Mouse (Mus musculus): ENCODE results near the gene Sptlc2. TPM values are rescaled to one million over a fixed set of nuclear protein-coding genes. Genes with fewer than 3 reads are reported as not detected.

The Sptlc2 gene
- polyA plus RNA-seq, 1 experiment from 2014 or later = 56.1 TPM

GRCm38 (mm10) chr12:87418921-87419320 is 30.8 kb upstream of the Sptlc2 start:
- H3K9ac ChIP-seq (ENCODE audit: low read length) = no peak overlapping the region
- no peaks in the 10 kb centered on the region for H3K36me3 ChIP-seq (ENCODE audit: control insufficient read depth, insufficient read depth, low read length)
- no peak overlapping the region for H3K4me2 ChIP-seq
- peak; percentile 77 for ATAC-seq (ENCODE audit: low FRiP score)
- H3K27me3 ChIP-seq (ENCODE audit: control insufficient read depth, insufficient read depth, low read length) = no peaks in the 10 kb centered on the region
- H3K27ac ChIP-seq (ENCODE audit: low read depth, low read length) = 0 out of 2 replicates have a peak overlapping the region, but pooled peaks have one; percentile 52
- H3K9me3 ChIP-seq (ENCODE audit: control insufficient read depth, low read length) = no peaks in the 10 kb centered on the region
- no peak for DNase-seq (ENCODE audit: low spot score, missing footprints)
- no peak overlapping the region for H3K4me3 ChIP-seq (ENCODE audit: low read depth, low read length)
- WGBS = 60% methylated on average over 5 of the region's 5 CpGs
- H3K4me1 ChIP-seq (ENCODE audit: control insufficient read depth, insufficient read depth, low read length) = no peaks in the 10 kb centered on the region; the same call in 1 of the 2 replicates

GRCm38 (mm10) chr12:87416690-87417089 is 28.5 kb upstream of the Sptlc2 start:
- 39% methylated on average over 7 of the region's 7 CpGs for WGBS
- no peak overlapping the region for H3K4me2 ChIP-seq
- DNase-seq (ENCODE audit: low spot score, missing footprints) (peak; percentile 91), ATAC-seq (ENCODE audit: low FRiP score) (no peak)
- H3K4me3 ChIP-seq (ENCODE audit: low read depth, low read length) = no peak overlapping the region
- no peaks in the 10 kb centered on the region for H3K9me3 ChIP-seq (ENCODE audit: control insufficient read depth, low read length)
- no peaks in the 10 kb centered on the region; the same call in 1 of the 2 replicates for H3K4me1 ChIP-seq (ENCODE audit: control insufficient read depth, insufficient read depth, low read length)
- H3K36me3 ChIP-seq (ENCODE audit: control insufficient read depth, insufficient read depth, low read length) = no peaks in the 10 kb centered on the region
- H3K9ac ChIP-seq (ENCODE audit: low read length) = no peak overlapping the region
- no peak overlapping the region for H3K27ac ChIP-seq (ENCODE audit: low read depth, low read length)
- no peaks in the 10 kb centered on the region for H3K27me3 ChIP-seq (ENCODE audit: control insufficient read depth, insufficient read depth, low read length)

- no peak overlapping the region for H3K9ac ChIP-seq (ENCODE audit: low read length)
- H3K36me3 ChIP-seq (ENCODE audit: control insufficient read depth, insufficient read depth, low read length) = no peaks in the 10 kb centered on the region
- no peak for ATAC-seq (ENCODE audit: low FRiP score)
- H3K4me3 ChIP-seq (ENCODE audit: low read depth, low read length) = no peak overlapping the region
- DNase-seq (ENCODE audit: low spot score, missing footprints) = no peak
- no peaks in the 10 kb centered on the region for H3K9me3 ChIP-seq (ENCODE audit: control insufficient read depth, low read length)
- H3K4me1 ChIP-seq (ENCODE audit: control insufficient read depth, insufficient read depth, low read length) = no peaks in the 10 kb centered on the region; the same call in 1 of the 2 replicates
- 83% methylated on average over 4 of the region's 4 CpGs for WGBS
- no peak overlapping the region for H3K4me2 ChIP-seq
- no peaks in the 10 kb centered on the region for H3K27me3 ChIP-seq (ENCODE audit: control insufficient read depth, insufficient read depth, low read length)
- no peak overlapping the region for H3K27ac ChIP-seq (ENCODE audit: low read depth, low read length)
Observed at GRCm38 (mm10) chr12:87415358-87415757, 27.2 kb upstream of the Sptlc2 start.

GRCm38 (mm10) chr12:87413179-87413790 is 25.1 kb upstream of the Sptlc2 start:
- DNase-seq (ENCODE audit: low spot score, missing footprints) (peak; percentile 97), ATAC-seq (ENCODE audit: low FRiP score) (peak; percentile 71)
- Histone ChIP-seq H3K4me3 (ENCODE audit: low read depth, low read length) (no peak overlapping the region), H3K27me3 (ENCODE audit: control insufficient read depth, insufficient read depth, low read length) (no peaks in the 10 kb centered on the region), H3K4me2 (no peak overlapping the region), H3K9me3 (ENCODE audit: control insufficient read depth, low read length) (no peaks in the 10 kb centered on the region), H3K9ac (ENCODE audit: low read length) (no peak overlapping the region), H3K4me1 (ENCODE audit: control insufficient read depth, insufficient read depth, low read length) (no peaks in the 10 kb centered on the region), H3K36me3 (ENCODE audit: control insufficient read depth, insufficient read depth, low read length) (no peaks in the 10 kb centered on the region), H3K27ac (ENCODE audit: low read depth, low read length) (no peak overlapping the region)
- WGBS = 22% methylated on average over 4 of the region's 4 CpGs

- no peaks in the 10 kb centered on the region for H3K9me3 ChIP-seq (ENCODE audit: control insufficient read depth, low read length)
- no peaks in the 10 kb centered on the region for H3K27me3 ChIP-seq (ENCODE audit: control insufficient read depth, insufficient read depth, low read length)
- no peak for ATAC-seq (ENCODE audit: low FRiP score)
- 61% methylated on average over 7 of the region's 7 CpGs for WGBS
- H3K4me1 ChIP-seq (ENCODE audit: control insufficient read depth, insufficient read depth, low read length) = no peaks in the 10 kb centered on the region
- H3K9ac ChIP-seq (ENCODE audit: low read length) = no peak overlapping the region
- DNase-seq (ENCODE audit: low spot score, missing footprints) = no peak
- no peak overlapping the region for H3K4me2 ChIP-seq
- H3K36me3 ChIP-seq (ENCODE audit: control insufficient read depth, insufficient read depth, low read length) = no peaks in the 10 kb centered on the region
- no peak overlapping the region for H3K27ac ChIP-seq (ENCODE audit: low read depth, low read length)
- H3K4me3 ChIP-seq (ENCODE audit: low read depth, low read length) = no peak overlapping the region
Observed at GRCm38 (mm10) chr12:87410999-87411398, 22.8 kb upstream of the Sptlc2 start.

GRCm38 (mm10) chr12:87409123-87409522 is 21.0 kb upstream of the Sptlc2 start:
- H3K36me3 ChIP-seq (ENCODE audit: control insufficient read depth, insufficient read depth, low read length) = no peaks in the 10 kb centered on the region
- H3K9me3 ChIP-seq (ENCODE audit: control insufficient read depth, low read length) = no peaks in the 10 kb centered on the region
- no peaks in the 10 kb centered on the region for H3K27me3 ChIP-seq (ENCODE audit: control insufficient read depth, insufficient read depth, low read length)
- no peak overlapping the region for H3K27ac ChIP-seq (ENCODE audit: low read depth, low read length)
- H3K4me2 ChIP-seq = no peak overlapping the region
- ATAC-seq (ENCODE audit: low FRiP score) (no peak), DNase-seq (ENCODE audit: low spot score, missing footprints) (no peak)
- H3K4me3 ChIP-seq (ENCODE audit: low read depth, low read length) = no peak overlapping the region
- no peak overlapping the region for H3K9ac ChIP-seq (ENCODE audit: low read length)
- H3K4me1 ChIP-seq (ENCODE audit: control insufficient read depth, insufficient read depth, low read length) = no peaks in the 10 kb centered on the region
- 82% methylated on average over 4 of the region's 4 CpGs for WGBS

GRCm38 (mm10) chr12:87407869-87408605 is 19.9 kb upstream of the Sptlc2 start:
- H3K4me2 ChIP-seq = no peak overlapping the region
- H3K4me3 ChIP-seq (ENCODE audit: low read depth, low read length) = no peak overlapping the region
- no peaks in the 10 kb centered on the region for H3K36me3 ChIP-seq (ENCODE audit: control insufficient read depth, insufficient read depth, low read length)
- DNase-seq (ENCODE audit: low spot score, missing footprints) (no peak), ATAC-seq (ENCODE audit: low FRiP score) (no peak)
- no peak overlapping the region for H3K9ac ChIP-seq (ENCODE audit: low read length)
- no peak overlapping the region for H3K27ac ChIP-seq (ENCODE audit: low read depth, low read length)
- no peaks in the 10 kb centered on the region for H3K4me1 ChIP-seq (ENCODE audit: control insufficient read depth, insufficient read depth, low read length)
- WGBS = 48% methylated on average over 21 of the region's 21 CpGs
- no peaks in the 10 kb centered on the region for H3K27me3 ChIP-seq (ENCODE audit: control insufficient read depth, insufficient read depth, low read length)
- H3K9me3 ChIP-seq (ENCODE audit: control insufficient read depth, low read length) = no peaks in the 10 kb centered on the region

- Histone ChIP-seq H3K36me3 (ENCODE audit: control insufficient read depth, insufficient read depth, low read length) (no peaks in the 10 kb centered on the region), H3K4me2 (no peak overlapping the region), H3K27me3 (ENCODE audit: control insufficient read depth, insufficient read depth, low read length) (no peaks in the 10 kb centered on the region), H3K4me1 (ENCODE audit: control insufficient read depth, insufficient read depth, low read length) (no peaks in the 10 kb centered on the region), H3K4me3 (ENCODE audit: low read depth, low read length) (no peak overlapping the region), H3K9me3 (ENCODE audit: control insufficient read depth, low read length) (no peaks in the 10 kb centered on the region), H3K9ac (ENCODE audit: low read length) (no peak overlapping the region), H3K27ac (ENCODE audit: low read depth, low read length) (no peak overlapping the region)
- ATAC-seq (ENCODE audit: low FRiP score) (no peak), DNase-seq (ENCODE audit: low spot score, missing footprints) (no peak)
- 76% methylated on average over 3 of the region's 3 CpGs for WGBS
Observed at GRCm38 (mm10) chr12:87405721-87406120, 17.6 kb upstream of the Sptlc2 start.

GRCm38 (mm10) chr12:87405165-87405564 is 17.0 kb upstream of the Sptlc2 start:
- Histone ChIP-seq H3K4me3 (ENCODE audit: low read depth, low read length) (no peak overlapping the region), H3K36me3 (ENCODE audit: control insufficient read depth, insufficient read depth, low read length) (no peaks in the 10 kb centered on the region), H3K4me2 (no peak overlapping the region), H3K27ac (ENCODE audit: low read depth, low read length) (no peak overlapping the region), H3K27me3 (ENCODE audit: control insufficient read depth, insufficient read depth, low read length) (no peaks in the 10 kb centered on the region), H3K9me3 (ENCODE audit: control insufficient read depth, low read length) (no peaks in the 10 kb centered on the region), H3K9ac (ENCODE audit: low read length) (no peak overlapping the region), H3K4me1 (ENCODE audit: control insufficient read depth, insufficient read depth, low read length) (no peaks in the 10 kb centered on the region)
- DNase-seq (ENCODE audit: low spot score, missing footprints) = no peak
- no peak for ATAC-seq (ENCODE audit: low FRiP score)
- WGBS = 87% methylated on average over 4 of the region's 4 CpGs
